Mouse (Mus musculus) MEL (cell line): Measurements from ENCODE around the gene Tmem248.
"Not testable (repeated sequence)": the region's sequence is repeated elsewhere in the genome, so short reads cannot be mapped to it uniquely, and the experiment has no call there.

Experiments
- CHD1 ChIP-seq: IDR thresholded peaks from 2 replicates; pipeline ENCODE4 v1.6.1; 2012; ENCODE audit warnings: low read depth, mild to moderate bottlenecking, inconsistent platforms, low read length, improper control_type of control experiment
- CTCF ChIP-seq, 3 experiments: IDR thresholded peaks in 2 of 3; conservative IDR thresholded peaks in 1 of 3; 2 replicates each; pipeline ENCODE4 v1.5.1; 2011 to 2012; ENCODE audit warnings: low read length in 3 of 3, low read depth in 2 of 3, mild to moderate bottlenecking in 2 of 3, improper control_type of control experiment in 1 of 3, inconsistent platforms in 1 of 3, mixed read lengths in 1 of 3, moderate library complexity in 1 of 3; ENCODE audit not compliant: control insufficient read depth in 1 of 3, insufficient read depth in 1 of 3, poor library complexity in 1 of 3, severe bottlenecking in 1 of 3
- GATA1 ChIP-seq: IDR thresholded peaks from 2 replicates; pipeline ENCODE4 v1.6.1; 2011; ENCODE audit warnings: low read depth, low read length, improper control_type of control experiment
- JUND ChIP-seq: IDR thresholded peaks from 2 replicates; pipeline ENCODE4 v1.6.1; 2011; ENCODE audit warnings: low read depth, mild to moderate bottlenecking, improper control_type of control experiment, low read length
- KAT2A ChIP-seq: conservative IDR thresholded peaks from 2 replicates; pipeline ENCODE4 v1.6.1; 2012; ENCODE audit warnings: low read depth, low read length, improper control_type of control experiment, inconsistent platforms
- MAX ChIP-seq: IDR thresholded peaks from 2 replicates; pipeline ENCODE4 v1.6.1; 2011; ENCODE audit warnings: low read length, improper control_type of control experiment
- MAZ ChIP-seq: IDR thresholded peaks from 2 replicates; pipeline ENCODE4 v1.6.1; 2012; ENCODE audit warnings: low read depth, mild to moderate bottlenecking, inconsistent platforms, low read length, improper control_type of control experiment
- MEF2A ChIP-seq: IDR thresholded peaks from 2 replicates; pipeline ENCODE4 v1.6.1; 2014; ENCODE audit warnings: low read depth, mild to moderate bottlenecking, inconsistent platforms, low read length, improper control_type of control experiment; ENCODE audit not compliant: poor library complexity, insufficient replicate concordance, severe bottlenecking; ENCODE audit errors: extremely low read depth
- POLR2A ChIP-seq, 2 experiments: IDR thresholded peaks; 2 replicates each; pipeline ENCODE4 v1.6.1; 2011 to 2012; ENCODE audit warnings: low read length in 2 of 2, mild to moderate bottlenecking in 2 of 2, control low read depth in 1 of 2, improper control_type of control experiment in 1 of 2, low read depth in 1 of 2, moderate library complexity in 1 of 2; ENCODE audit not compliant: control insufficient read depth in 1 of 2, insufficient read depth in 1 of 2, poor library complexity in 1 of 2
- POLR2AphosphoS5 ChIP-seq: IDR thresholded peaks from 2 replicates; pipeline ENCODE4 v1.6.1; 2012; ENCODE audit warnings: low read depth, borderline replicate concordance, mild to moderate bottlenecking, inconsistent platforms, low read length, moderate library complexity, mixed read lengths
- SMC3 ChIP-seq: IDR thresholded peaks from 2 replicates; pipeline ENCODE4 v1.6.1; 2011; ENCODE audit warnings: low read depth, low read length, improper control_type of control experiment
- TCF12 ChIP-seq: IDR thresholded peaks from 2 replicates; pipeline ENCODE4 v1.6.1; 2014; ENCODE audit warnings: low read depth, mild to moderate bottlenecking, inconsistent platforms, low read length, improper control_type of control experiment, moderate library complexity
- ZC3H11A ChIP-seq: IDR thresholded peaks from 2 replicates; pipeline ENCODE4 v1.6.1; 2012; ENCODE audit warnings: low read depth, mild to moderate bottlenecking, inconsistent platforms, low read length, improper control_type of control experiment
- ZNF384 ChIP-seq: IDR thresholded peaks from 2 replicates; pipeline ENCODE4 v1.6.1; 2012; ENCODE audit warnings: low read depth, mild to moderate bottlenecking, inconsistent platforms, low read length, improper control_type of control experiment

GRCm38 (mm10) chr5:130255799-130256525 lies 39.1 kb downstream of the Tmem248 start:
- TF ChIP-seq CHD1; SMC3; MAZ; POLR2A (IDR thresholded peaks at IDR 0.05; ENCODE audit: control insufficient read depth in 1 of 2, insufficient read depth in 1 of 2, low read depth in 1 of 2, low read length in 2 of 2, poor library complexity in 1 of 2); KAT2A; POLR2AphosphoS5; GATA1; JUND; MEF2A; TCF12; MAX; ZC3H11A: not testable (repeated sequence)
- peak in 1 of 3 experiments; percentile 13; a peak in 1 of 6 replicates for TF ChIP-seq CTCF (IDR thresholded peaks at IDR 0.05 in 2 of 3, conservative IDR thresholded peaks at IDR 0.05 in 1 of 3; ENCODE audit: control insufficient read depth in 1 of 3, insufficient read depth in 1 of 3, low read depth in 2 of 3, low read length in 3 of 3, poor library complexity in 1 of 3, severe bottlenecking in 1 of 3)
- TF ChIP-seq ZNF384: peak; percentile 55; the same call in 1 of the 2 replicates
